Mouse (Mus musculus) liver, adult 2 months (tissue): ENCODE measurements at regions not wholly inside any gene's neighbourhood (a gene's known extent, or its start where the extent isn't known, plus 50 kb on each side); places are given as distances from the start of the nearest gene placed in this dataset.

Source experiments
- CTCF ChIP-seq: fragments of 200-500 bp; IDR thresholded peaks from 2 replicates; pipeline ENCODE4 v1.5.1; 2011; ENCODE audit warnings: low read depth, low read length, control low read depth
- POLR2A ChIP-seq: fragments of 200-500 bp; IDR thresholded peaks from 2 replicates; pipeline ENCODE4 v1.6.1; 2011; ENCODE audit warnings: low read length, control low read depth; ENCODE audit not compliant: insufficient read depth; ENCODE audit errors: extremely low read depth

DNA sequence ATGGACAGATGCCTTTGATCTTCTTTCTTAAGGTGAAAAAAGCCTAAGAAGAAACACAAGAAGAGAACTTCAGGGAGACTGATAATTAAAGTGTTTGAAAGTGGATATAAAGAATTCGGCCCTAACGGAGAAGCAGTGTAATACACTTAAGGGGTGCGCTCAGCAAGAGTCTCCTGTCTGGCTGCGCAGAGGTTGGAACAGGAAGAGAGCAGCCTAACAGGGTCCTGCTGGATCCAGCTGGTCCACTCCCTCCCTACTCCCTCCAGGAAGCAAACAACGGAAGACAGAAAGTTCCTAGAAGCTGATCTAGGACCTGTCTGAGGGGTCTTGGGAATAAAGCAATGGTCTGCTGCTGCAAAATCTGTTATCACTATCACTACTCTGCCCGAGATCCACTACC, 242.4 kb downstream of the 1190002N15Rik start:
- TF ChIP-seq POLR2A = no peak
- TF ChIP-seq CTCF = no peak
